Mouse (Mus musculus) olfactory bulb, adult 2 months (tissue): ENCODE data around the gene Fndc3c1.

Experiments
- CTCF ChIP-seq: fragments of 200-500 bp; IDR thresholded peaks from 2 replicates; pipeline ENCODE4 v1.5.1; 2012; ENCODE audit warnings: low read depth, mild to moderate bottlenecking, low read length, moderate library complexity; ENCODE audit not compliant: insufficient read depth
- POLR2A ChIP-seq: fragments of 200-500 bp; IDR thresholded peaks from 2 replicates; pipeline ENCODE4 v1.6.1; 2012; ENCODE audit warnings: mild to moderate bottlenecking, low read depth, low read length, moderate library complexity; ENCODE audit not compliant: insufficient read depth

DNA sequence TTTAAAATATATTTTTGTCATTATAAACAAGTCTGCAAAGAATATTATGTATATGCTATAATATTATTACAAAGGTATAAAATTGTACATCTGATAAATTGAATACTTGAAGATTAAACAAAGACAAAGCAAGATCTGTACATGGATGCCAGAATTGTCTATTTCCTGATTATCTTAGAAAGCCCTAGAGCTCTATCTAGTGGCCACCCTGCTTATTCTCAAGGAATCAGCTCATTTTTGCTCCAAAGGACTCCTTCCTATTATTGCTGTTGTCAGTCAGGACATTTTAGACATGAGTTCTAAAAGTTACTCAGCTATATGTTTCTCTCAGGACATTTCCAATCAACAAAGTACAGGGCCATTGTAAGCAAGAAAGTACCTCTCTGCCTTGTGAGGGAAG is 99.9 kb downstream of the Fndc3c1 start:
- TF ChIP-seq CTCF (no peak), POLR2A (no peak)
